Mouse (Mus musculus) embryonic stem cell, embryonic (primary cell): ENCODE data around the gene Cep152.

Source experiments
- CTCF ChIA-PET, 4 experiments: fragments of 300-600 bp in 2 of 4; fragments of 350-600 bp in 2 of 4; sonication (Branson Sonifier 250); formaldehyde crosslinking; loops; one replicate each; lab custom pipeline; 2022; ENCODE audit warnings: inconsistent platforms in 2 of 4; lab: Charles Lee
- POLR2A ChIA-PET, 4 experiments: fragments of 300-600 bp in 2 of 4; fragments of 350-600 bp in 2 of 4; sonication (Branson Sonifier 250); formaldehyde crosslinking; loops; one replicate each; lab custom pipeline; 2022; ENCODE audit warnings: antibody characterized with exemption in 4 of 4, inconsistent platforms in 1 of 4; lab: Charles Lee

Cep152 gene

GRCm38 (mm10) chr2:125624837-125625351, at the start of gene Cep152:
Gene Cep152 (minus strand): TSS chr2:125625113.
- POLR2A ChIA-PET, result interaction anchor here in 3 of 4 experiments (0.6 to 2.7 kb wide), 33 partner anchors 8 to 1446 kb away, joined by 3 to 29 read pairs (median 3); partner anchors contain the start of genes Eid1 (in 2 of the 3), Blvra (in 1 of the 3), Cops2 (in 1 of the 3) and Dtwd1 (in 1 of the 3)
- CTCF ChIA-PET, result interaction anchor here in 3 of 4 experiments (0.5 to 1.7 kb wide), 15 partner anchors 15 to 948 kb away, joined by 3 to 6 read pairs (median 3); partner anchors contain the start of genes Shc4 (in 2 of the 3) and Dut (in 1 of the 3)

GRCm38 (mm10) chr2:125672957-125673631, 48.2 kb upstream of the Cep152 start, which contains the start of gene Eid1:
Gene Eid1 (plus strand): TSS chr2:125673095.
- ChIA-PET POLR2A (interaction anchor here (0.6 to 1.7 kb wide), 17 partner anchors 9 to 1203 kb away, joined by 3 to 10 read pairs (median 4); partner anchors contain the start of genes Cep152 (in 2 of the 4), Cops2 (in 1 of the 4), Galk2 (in 1 of the 4) and Trpm7 (in 1 of the 4)), CTCF (interaction anchor here in 3 of 4 experiments (0.6 to 1.3 kb wide), 8 partner anchors 59 to 1185 kb away, joined by 3 to 9 read pairs (median 4); no protein-coding TSS in a partner anchor)

DNA sequence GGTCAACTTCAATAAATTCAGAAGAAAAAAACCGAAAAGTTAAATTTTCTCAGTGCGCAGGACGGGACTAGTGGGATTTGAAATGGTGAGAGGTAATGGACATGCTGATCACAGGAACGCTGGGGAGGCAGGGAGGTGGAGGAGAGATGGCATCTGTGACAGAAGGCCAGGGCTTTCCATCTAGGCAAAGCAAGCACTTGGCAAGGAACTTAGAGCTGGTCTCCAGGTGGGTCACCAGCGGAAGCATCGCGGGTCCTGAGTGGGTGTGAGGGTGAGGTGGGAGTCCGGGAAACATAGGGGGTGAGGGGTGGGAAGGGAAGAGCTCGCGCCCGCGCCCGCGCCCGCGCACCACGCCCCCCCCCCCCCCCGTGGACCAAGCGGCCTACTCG, 47.6 kb upstream of the Cep152 start:
- CTCF ChIA-PET, result interaction anchor here in 2 of 4 experiments (0.6 to 1.3 kb wide), 5 partner anchors 59 to 1185 kb away, joined by 3 to 9 read pairs (median 4); no protein-coding TSS in a partner anchor
- POLR2A ChIA-PET, result interaction anchor here in 3 of 4 experiments (0.6 to 1.6 kb wide), 11 partner anchors 9 to 1204 kb away, joined by 3 to 10 read pairs (median 3); partner anchors contain the start of genes Cep152 (in 2 of the 3), Cops2 (in 1 of the 3), Galk2 (in 1 of the 3) and Trpm7 (in 1 of the 3)

DNA sequence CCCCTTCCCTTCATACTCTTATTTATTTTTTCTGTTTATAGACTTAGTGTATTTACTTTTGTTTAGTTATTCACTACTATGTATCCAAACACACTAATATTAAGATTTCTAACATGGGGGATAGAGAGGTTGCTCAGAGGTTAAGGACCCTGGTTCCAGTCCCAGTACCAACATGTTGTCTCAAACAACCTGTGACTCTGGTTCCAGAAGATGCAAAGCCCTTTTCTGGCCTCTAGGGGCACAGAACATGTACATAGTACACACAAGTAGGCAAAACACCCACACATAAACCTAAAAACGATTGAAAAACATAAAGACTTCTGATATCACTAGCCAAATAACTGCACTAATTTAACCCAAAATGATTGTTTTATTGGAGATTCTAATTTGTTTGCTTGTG, 45.9 kb upstream of the Cep152 start:
- POLR2A ChIA-PET, result interaction anchor here in 1 of 4 experiments (1.0 kb wide), 1 partner anchor 55 kb away, joined by 3 read pairs; no protein-coding TSS in a partner anchor
- CTCF ChIA-PET, result interaction anchor here in 1 of 4 experiments (1.3 kb wide), 1 partner anchor 11 kb away, joined by 3 read pairs; no protein-coding TSS in a partner anchor

GRCm38 (mm10) chr2:125667721-125668120, 42.8 kb upstream of the Cep152 start:
- ChIA-PET POLR2A (interaction anchor here in 2 of 4 experiments (0.5 to 0.8 kb wide), 2 partner anchors 17 to 34 kb away, joined by 3 read pairs; no protein-coding TSS in a partner anchor), CTCF (interaction anchor here in 3 of 4 experiments (0.6 to 1.4 kb wide), 3 partner anchors 12 to 75 kb away, joined by 3 to 6 read pairs (median 4); no protein-coding TSS in a partner anchor)

DNA sequence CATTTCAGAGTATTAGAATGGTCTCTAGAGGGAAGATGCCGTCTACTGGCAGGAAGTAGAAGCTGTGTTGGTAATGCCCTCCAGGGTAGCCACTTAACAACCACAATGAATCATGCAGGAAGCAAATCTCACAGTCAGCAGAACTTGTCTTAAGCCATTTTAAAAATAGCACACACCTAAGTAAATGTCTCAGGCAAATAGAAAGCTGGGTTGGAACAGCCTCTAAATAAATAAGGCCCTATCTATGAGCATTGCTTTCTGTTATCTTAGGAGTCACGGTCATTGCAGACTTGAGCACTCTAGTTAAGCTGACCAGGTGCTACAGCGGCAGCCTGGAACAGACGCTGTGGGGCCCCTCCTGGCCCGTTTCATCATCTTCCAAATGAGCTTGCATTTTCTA, 42.3 kb upstream of the Cep152 start:
- CTCF ChIA-PET, result interaction anchor here in 3 of 4 experiments (0.6 to 1.7 kb wide), 2 partner anchors 11 to 64 kb away, joined by 3 to 6 read pairs (median 5); no protein-coding TSS in a partner anchor
- POLR2A ChIA-PET, result interaction anchor here in 1 of 4 experiments (0.8 kb wide), 1 partner anchor 18 kb away, joined by 3 read pairs; no protein-coding TSS in a partner anchor

GRCm38 (mm10) chr2:125666668-125667067, 41.8 kb upstream of the Cep152 start:
- ChIA-PET CTCF (interaction anchor here in 1 of 4 experiments (1.7 kb wide), 1 partner anchor 65 kb away, joined by 5 read pairs; no protein-coding TSS in a partner anchor), POLR2A (no interaction called here)

GRCm38 (mm10) chr2:125665909-125666308, 41.0 kb upstream of the Cep152 start:
- POLR2A ChIA-PET, result no interaction called here
- CTCF ChIA-PET, result interaction anchor here in 1 of 4 experiments (1.7 kb wide), 1 partner anchor 66 kb away, joined by 5 read pairs; no protein-coding TSS in a partner anchor

- ChIA-PET POLR2A (no interaction called here), CTCF (interaction anchor here in 1 of 4 experiments (1.7 kb wide), 1 partner anchor 66 kb away, joined by 5 read pairs; no protein-coding TSS in a partner anchor)
Measured at GRCm38 (mm10) chr2:125665213-125665612, 40.3 kb upstream of the Cep152 start.

DNA sequence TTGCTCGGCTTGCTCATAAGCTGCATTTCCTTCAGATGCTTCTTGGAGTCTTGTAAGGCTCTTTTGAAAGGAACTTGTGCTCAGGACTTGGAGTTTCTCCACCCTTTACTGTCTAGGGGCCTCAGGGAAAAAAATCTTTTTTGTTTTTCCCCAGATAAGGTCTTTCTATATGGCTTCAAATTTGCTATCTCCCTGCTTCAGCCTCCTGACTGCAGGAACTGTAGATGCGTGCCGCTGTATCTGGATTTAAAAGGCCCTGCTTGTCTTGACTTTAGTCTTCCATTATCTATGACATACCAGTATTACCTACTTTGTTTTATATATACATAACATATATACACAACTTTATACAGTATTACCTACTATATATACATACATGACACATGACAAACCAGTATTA, 37.6 kb upstream of the Cep152 start:
- ChIA-PET POLR2A (no interaction called here), CTCF (no interaction called here)

DNA sequence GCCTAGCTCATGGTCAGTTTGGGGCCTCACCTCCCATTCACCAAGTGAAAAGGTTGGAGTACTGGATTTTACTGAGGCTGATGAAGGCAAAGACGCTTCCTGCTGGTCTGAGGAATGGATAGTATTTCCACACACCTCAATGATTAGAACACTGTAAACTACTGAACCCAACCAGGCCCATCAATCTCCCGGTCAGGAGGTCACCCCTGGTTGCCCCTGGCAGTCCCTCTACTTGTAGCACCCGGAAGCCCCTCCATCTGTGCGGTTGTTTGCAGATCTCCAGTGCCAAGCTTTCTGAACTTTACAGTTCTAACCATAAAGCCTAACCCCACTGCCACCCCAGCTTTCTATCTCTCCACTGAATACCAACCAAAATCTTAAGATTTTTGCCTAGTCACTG, 36.2 kb upstream of the Cep152 start:
- ChIA-PET CTCF (interaction anchor here in 1 of 4 experiments (0.9 to 1.8 kb wide), 3 partner anchors 36 to 218 kb away, joined by 3 to 7 read pairs (median 4); partner anchors contain the start of gene Cep152), POLR2A (interaction anchor here in 2 of 4 experiments (0.6 to 0.7 kb wide), 3 partner anchors 12 to 929 kb away, joined by 3 to 4 read pairs (median 3); partner anchors contain the start of gene Eid1 (in 1 of the 2))

DNA sequence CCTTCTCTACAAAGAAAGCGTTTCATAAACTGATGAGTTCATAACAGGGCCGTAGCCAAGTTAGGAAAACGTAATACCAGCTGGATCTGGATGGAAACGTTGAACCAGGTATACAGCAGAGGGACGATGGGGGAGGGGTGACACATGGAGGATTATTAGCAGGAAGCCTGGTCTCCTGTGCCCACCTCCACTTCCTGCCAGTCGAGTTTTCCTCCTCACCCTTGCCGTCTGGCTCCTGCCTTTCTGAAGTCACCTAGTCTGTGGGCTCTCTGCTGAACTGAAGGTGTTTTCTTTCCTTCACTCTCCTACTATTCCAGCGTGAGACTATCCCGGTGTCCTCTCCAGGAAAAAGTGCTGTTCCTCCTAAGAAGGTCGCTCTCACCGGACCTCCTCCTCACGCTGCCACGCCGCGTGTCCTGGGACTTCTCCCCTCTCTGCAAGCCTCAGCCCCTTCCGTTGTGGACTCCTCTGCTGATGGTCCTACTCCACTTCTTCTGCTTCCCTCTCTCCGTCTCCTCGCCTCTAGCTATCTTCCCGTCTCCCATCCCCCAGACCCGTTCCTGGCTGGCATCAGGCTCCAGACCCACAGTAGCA, 35.7 kb upstream of the Cep152 start:
- CTCF ChIA-PET, result interaction anchor here (0.5 to 1.8 kb wide), 7 partner anchors 11 to 312 kb away, joined by 3 to 7 read pairs (median 4); partner anchors contain the start of gene Cep152 (in 1 of the 4)

DNA sequence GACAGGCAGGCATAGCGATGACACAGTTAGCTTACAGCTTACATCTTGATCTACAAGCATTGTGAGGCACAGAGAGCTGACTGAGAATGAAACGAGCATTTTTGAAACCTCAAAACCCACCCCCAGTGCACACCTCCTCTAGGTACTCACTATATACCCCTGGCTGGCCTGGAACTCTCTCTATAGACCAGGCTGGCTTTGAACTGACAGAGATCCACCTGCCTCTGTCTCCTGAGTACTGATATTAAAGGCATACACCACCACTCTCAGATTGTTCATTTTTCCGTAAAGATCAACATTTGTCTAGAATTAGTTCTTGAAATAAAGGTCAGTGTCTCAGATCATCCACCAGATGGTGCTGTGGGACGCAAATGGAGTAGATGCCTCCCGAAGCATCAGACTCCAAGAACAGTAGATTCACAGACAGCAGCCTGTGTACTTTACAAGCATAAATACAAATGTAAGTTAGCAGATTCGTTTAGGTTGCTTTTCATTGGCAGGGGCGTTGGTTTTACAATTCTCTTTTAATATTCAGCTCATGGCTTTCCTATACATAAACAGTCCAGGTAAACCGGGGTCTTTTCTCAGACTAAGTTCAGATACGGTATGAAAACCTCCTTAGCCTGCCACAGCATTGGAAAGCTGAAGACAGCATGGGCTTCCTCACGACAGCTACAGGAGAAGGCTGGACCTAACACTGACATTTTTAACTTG, 35.1 kb upstream of the Cep152 start:
- ChIA-PET POLR2A (interaction anchor here in 1 of 4 experiments (1.1 kb wide), 1 partner anchor 72 kb away, joined by 3 read pairs; no protein-coding TSS in a partner anchor), CTCF (interaction anchor here (0.6 to 1.8 kb wide), 8 partner anchors 12 to 501 kb away, joined by 3 to 7 read pairs (median 3); partner anchors contain the start of gene Cep152 (in 1 of the 4))

More for the DNA sequence above, 35.7 kb upstream of the Cep152 start:
- POLR2A ChIA-PET, result interaction anchor here in 1 of 4 experiments (0.6 to 0.7 kb wide), 2 partner anchors 12 to 393 kb away, joined by 3 to 4 read pairs; partner anchors contain the start of gene Eid1

DNA sequence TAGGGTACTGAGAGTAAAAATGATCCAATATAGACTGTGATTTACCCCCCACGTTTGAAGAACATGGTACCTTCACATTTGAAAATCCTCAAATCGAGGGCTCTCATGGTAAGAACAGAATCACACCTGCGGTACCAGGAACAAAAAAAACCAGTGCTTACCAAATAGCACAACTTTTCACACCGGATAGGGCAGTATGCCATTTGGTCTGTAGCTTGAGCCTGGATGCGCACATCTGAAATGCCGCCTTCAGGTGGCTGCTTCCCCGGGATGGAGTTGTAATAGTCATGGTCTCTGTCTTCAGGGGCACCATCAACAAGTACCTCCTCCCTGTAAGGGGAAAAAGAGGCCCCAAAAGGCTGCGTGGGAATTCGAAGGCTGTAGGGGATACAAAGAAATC, 30.5 kb upstream of the Cep152 start:
- ChIA-PET CTCF (interaction anchor here in 1 of 4 experiments (0.8 kb wide), 1 partner anchor 12 kb away, joined by 5 read pairs; no protein-coding TSS in a partner anchor), POLR2A (no interaction called here)

DNA sequence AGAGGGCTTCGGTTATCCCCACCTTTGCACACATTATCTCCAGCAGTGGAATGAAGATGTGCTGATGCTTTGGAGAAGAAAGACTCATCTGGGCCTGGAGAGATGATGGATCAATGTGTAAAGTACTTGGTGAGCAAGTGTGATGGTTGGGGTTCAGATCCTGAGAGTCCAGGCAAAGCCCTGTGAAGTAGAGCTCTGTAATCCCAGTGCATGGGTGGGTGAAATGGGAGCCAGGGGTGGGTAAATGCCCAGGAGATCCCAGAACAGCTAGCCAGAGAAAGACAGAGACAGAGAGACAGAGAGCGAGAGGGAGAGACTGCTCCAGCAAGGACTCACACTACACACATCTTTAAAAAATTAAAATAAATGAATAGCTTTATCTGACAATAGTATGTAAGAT, 28.4 kb upstream of the Cep152 start:
- POLR2A ChIA-PET, result no interaction called here
- CTCF ChIA-PET, result no interaction called here

DNA sequence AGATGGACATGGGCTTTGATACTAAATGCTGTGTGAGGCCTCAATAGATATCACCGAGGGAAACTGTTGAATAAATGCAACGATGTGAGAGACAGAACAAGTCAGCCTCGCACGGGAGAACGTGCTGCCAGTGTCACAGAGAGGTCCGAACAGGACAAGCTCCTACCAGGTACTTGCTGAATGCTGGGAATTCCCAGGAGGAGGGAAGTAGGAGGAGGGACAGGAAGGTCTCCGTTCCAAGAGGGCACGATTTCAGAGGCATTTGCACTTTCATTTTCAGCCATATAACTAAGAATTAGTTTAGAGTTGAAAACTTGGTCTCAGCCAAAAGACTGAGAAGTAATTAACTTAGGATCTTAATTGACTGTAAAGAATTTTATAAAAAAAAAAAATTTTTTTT, 26.6 kb upstream of the Cep152 start:
- CTCF ChIA-PET, result no interaction called here
- POLR2A ChIA-PET, result no interaction called here

DNA sequence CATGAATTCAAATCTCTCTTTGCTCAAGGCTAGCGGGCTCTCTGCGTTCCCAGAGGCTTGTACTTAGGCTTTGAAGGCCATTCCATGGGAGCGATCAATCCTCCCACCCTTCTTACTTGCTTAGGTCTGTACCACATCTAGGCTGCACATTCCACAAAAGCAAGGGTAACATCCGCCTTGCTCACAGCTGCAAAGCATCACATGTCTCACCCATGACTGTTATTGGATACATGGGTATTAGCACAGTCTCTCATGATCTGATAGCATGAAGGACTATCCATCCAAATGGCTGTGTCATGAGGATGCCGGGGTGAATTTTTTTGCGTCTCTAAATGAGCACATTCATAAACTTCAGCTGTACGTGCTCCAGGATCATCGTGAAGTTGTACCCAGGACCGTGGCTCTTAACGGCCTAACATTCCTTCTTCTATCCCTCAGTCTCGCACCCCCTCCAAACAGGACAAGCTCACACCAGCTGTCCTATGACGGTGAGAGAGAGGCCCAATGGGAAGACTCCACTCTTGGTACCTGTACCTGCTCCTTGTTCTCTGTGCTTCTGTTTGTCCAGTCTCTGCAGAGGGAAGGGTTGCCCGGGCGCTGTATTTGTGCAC, 25.9 kb upstream of the Cep152 start:
- ChIA-PET CTCF (no interaction called here), POLR2A (no interaction called here)
